Mouse (Mus musculus) megakaryocyte progenitor cell, adult 5-6 weeks (primary cell): ENCODE data around the gene Cnksr3. TPM values are rescaled to one million over a fixed set of nuclear protein-coding genes. Genes with fewer than 3 reads are reported as not detected.
A peak's percentile ranks its signal among the peaks of the same experiment; 100 is the strongest.

Experiments
- ATAC-seq: replicated peaks from 2 replicates; pipeline ENCODE4 v1.8.0; 2016; ENCODE audit warnings: mild to moderate bottlenecking, moderate TSS enrichment, inconsistent platforms; ENCODE audit not compliant: poor library complexity
- total RNA-seq, 2 experiments: library from RNA; stranded (forward) in 1 of 2; stranded (reverse) in 1 of 2; fragments of 157-497, 149-512 nt in 1 of 2; fragments of 200-1000 nt in 1 of 2; gene quantifications; 2 replicates each; pipeline versions ENCODE4 v1.2.3 to v1.2.4; 2015 to 2017

Cnksr3 gene
- total RNA-seq, 2 experiments from 2014 or later, result 5.1 to 6.5 TPM

DNA sequence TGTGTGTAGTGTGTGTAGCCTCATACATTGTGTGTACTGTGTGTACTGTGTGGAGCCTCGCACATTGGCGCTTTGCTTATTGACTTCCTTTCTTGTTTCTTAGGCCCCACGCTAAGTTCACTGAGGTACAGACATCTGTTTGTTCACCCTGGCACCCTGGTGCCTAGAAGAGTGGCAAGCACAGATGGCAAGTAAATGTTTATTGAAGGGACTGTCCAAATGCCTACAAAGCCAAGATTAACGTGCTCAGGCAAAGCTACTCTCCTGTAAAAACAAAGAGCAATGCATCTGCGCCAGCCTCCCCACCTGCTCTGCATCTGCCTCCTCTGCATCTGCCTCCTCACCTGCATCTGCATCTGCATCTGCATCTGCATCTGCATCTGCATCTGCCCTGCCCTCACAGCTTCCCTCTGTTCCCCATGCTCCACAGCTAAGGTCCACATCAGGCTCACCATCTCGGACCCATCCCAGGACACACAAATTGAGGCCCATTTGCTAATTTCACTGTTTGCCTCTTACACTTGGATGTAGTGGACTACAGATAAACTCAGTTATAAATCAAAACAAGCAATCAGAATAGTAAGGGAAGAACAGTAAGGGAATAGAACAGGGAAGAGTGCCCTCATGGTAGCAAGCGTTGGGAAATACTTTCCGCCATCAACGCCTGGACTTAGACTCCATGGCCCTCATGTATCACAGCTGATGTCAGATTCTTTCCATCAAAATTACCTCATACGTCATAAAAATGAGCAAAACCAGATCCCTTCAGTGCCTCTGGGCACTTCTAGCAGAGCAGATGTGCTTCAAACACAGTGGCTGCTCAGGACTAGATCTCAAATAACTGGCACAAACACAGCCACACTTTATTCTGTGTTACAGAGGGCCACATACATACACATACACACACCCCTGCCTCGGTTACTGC, 62.1 kb downstream of the Cnksr3 start:
- no peak for ATAC-seq

DNA sequence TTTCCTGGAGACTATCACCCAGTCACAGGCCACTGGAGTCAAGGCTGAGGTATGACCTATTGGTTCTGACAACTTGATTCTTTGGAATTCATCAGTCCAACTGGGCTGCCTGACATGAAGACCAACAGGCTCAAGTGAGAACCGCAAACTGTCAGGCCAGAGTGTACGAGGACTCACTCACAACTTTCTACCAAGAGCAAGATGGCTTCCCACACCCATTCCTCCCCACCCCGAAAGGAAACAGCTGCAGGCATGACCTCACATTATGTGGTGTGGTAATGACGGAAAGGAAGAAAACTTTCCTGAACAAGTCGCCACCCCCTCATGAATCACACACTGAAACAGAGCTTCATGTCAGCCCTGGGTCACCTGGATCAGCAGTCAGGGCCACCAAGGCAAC, 66.4 kb downstream of the Cnksr3 start:
- 0 out of 2 replicates have a peak, but pooled peaks have one; percentile 39 for ATAC-seq

DNA sequence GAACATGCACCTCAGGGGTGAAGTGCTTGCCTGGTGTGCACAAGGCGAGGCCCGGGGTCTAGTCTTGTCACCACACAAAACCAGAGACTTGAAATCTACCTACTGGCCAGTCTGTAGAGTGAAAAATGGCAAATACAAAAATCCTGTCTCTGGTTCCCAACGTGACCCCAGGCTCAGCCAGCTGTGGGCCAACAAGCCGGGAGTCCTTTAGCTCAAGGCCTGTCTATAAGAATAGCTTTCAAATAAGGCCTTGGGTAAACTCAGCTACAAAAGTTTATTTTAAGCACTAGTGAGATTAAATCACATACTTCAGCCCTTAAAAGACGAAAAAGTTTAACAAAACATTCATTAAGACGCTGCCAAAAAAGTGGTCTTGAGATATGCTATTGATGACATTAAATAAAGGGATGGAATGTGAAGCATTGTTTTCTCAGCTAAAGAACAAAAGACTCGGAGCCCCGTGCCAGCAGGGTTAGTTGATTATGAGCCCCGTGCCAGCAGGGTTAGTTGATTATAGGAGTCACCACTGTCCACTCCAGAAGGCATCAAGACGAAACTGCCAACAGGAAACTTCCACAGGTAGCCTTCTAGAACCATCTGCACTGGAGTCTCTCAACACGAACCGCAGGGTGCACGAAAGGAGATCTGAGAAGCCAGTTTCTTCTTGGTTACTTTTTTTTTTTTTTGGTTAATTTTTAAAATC, 67.8 kb downstream of the Cnksr3 start:
- ATAC-seq, result no peak

DNA sequence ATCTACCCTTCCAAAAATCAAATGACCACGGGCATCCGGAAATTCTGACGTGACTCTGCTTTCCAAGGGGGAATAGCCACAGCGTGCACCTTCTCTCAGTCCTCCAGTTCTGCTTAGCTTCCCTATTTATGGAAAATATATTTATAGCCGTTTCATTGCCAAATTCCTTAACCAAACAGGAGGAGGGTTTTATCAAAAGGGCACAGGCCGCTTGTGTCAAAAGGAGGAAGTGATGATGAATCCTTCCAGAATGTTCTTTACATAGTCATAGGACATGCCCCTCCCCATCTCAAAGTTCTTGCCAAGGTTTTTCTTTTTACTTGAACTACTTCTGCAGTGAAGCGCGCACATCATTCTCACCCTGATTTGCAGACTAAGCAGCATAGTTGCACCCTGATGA, 69.8 kb downstream of the Cnksr3 start:
- ATAC-seq, result peak; percentile 53

DNA sequence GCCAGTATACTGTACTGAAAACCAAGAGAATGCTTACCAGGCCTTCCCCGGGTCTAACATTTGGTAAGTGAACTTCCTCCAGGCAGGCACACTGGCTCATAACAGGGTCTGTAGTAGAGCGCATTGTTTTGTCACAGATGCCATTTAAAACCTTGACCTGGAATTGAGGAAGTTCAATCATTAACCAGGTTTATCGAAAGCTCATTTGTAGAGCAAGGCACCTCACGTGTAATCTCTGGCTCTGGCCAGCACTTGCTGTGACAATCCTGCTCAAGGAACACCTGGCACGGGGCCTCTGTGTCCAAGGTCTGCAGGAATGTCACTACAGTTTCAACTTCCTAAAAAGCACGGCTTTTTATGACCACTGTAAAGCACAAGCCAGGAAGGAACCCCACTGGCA, 71.8 kb downstream of the Cnksr3 start:
- ATAC-seq, result peak; percentile 37

DNA sequence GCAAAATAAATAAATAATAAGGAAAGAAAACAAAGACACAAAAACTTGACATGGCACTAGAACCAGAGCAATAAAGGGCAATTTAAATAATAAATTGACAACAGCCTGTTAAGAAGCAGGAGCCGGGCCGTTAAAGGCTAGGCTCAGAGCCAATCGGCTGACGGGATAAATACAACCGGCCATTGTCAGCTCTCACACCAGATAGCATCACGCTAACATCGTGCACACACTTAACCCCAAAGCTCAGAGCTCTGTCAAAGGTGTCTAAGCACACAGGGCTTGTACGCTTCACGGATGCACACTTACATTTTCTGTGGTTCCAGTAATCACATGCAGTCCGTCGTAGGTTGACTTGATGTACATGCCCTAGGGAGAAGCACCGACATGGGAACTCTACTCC, 74.0 kb downstream of the Cnksr3 start:
- no peak for ATAC-seq

DNA sequence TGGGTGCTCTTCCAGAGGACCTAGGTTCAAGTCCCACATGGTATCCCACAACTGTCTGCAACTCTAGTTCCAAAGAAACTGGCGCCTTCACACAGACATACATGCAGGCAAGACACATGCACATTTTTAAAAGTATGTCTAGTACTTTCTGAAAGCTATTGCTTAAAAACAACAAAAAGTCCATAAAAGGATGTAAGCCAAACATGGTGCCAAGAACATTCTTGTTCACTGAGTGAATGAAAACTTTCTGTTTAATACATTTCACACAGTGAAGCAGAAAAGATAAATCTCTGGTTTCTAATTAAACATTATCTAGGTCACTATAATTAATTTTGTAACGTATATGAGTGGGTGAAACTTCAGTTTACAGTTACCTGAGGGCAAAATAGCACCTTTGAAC, 76.3 kb downstream of the Cnksr3 start:
- ATAC-seq, result no peak

DNA sequence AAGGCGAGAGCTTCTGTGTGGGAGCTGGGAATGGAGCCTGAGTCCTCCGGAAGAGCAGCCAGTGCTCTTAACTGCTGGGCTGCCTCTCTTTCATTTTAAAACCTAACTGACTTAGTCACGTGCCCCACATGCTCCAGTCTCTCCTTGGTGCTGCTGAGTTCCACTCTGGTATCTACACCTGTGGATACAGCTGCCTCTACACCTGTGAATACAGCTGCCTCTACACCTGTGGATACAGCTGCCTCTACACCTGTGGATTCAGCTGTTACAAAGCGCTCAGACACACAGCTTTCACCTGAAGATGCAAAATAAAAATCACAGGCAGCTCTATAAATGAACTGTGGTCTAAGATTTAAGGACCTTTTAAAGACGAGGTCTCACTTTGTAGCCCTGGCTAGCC, 79.0 kb downstream of the Cnksr3 start:
- no peak for ATAC-seq

DNA sequence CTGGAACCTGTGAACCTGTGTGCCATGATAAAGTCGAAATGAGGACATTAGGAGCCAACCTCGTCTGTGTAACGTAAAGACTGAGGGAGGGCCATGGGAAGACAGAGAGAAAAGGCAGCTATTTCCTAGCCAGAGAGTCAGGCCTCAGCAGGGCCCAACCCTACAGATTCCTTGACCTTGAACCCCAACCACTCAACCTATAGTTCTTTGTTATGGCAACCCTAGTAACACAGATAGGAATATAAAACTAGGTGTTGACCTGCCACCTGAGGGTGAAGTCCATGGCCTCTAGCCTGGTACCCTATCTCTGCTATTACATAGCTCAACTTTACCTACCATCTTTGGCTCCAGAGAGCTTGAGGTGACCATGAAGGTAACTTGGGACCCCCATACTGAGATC, 80.6 kb downstream of the Cnksr3 start:
- ATAC-seq, result no peak

DNA sequence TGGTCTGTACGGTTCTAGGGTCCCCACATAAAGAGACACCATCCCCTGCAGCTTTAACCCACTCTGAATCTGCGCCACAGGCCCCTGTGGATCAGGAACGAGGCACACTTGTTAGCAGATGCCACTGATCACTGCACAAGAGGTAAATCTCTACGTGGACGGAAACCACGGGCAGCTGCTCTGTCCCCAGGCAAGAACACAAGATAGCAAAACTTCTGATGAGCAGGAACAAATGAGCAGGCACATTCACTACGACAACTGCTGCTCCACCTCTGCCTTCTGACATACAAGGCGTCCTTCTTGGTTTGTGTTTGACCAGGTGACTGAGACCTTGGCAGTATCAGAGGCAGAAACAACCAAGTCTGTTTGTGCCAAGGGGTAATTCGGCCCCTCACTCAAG, 84.2 kb downstream of the Cnksr3 start:
- no peak for ATAC-seq

DNA sequence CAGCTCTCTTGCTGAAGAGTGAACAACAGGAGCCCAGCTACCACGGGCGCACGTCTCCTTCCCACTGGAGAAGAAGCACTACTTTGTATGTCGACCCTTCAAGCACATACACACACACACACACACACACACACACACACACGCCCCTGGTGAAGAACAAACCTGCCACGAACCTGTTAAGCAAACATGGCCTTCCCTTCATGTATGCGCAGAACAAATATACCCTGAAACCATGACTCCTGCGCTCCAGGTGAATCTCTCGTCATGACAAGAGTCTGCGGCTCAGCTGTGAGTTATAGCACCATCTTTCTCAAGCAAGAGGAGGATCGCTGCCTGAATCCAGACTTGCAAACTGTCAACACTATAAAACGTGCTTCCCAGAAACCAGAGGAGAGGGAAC, 85.2 kb downstream of the Cnksr3 start:
- ATAC-seq, result no peak

DNA sequence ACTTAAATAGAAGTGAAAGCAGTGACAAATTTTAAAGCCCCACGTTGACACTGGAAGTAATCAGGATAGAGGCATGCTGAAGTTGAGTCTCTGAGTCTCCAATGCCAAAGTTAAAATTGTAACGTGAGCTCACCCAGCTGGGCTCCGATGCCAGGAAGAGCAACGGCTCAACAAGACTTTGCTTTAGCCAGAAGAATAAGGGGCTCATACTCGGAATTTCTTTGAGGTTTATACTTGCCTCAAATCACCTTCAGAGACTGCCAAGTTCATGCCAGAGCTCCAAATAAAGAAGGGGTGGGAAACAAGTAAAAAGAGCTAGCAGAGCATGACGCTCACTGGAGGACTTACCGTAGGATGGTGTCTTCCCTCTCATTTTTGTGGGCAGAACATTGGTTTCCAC, 85.8 kb downstream of the Cnksr3 start:
- no peak for ATAC-seq

DNA sequence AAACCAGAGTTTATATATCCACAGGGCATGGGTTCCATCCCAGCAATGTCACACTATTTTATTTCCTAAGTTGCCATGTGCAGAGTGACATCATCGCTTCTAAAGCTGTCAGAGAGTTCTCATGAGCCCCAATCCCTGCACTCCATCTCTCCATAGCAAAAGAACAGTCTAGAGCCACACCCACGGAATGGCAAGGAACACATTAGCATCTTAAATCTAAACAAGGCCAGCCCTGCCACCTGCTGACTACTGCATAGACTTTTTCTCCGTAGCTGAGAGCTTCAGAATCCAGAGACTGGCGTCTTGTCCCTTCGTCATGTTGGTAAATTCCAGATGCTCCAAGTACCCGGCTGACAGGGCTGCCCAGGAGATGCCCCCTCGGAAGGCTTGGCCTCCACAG, 87.0 kb downstream of the Cnksr3 start:
- ATAC-seq, result no peak

DNA sequence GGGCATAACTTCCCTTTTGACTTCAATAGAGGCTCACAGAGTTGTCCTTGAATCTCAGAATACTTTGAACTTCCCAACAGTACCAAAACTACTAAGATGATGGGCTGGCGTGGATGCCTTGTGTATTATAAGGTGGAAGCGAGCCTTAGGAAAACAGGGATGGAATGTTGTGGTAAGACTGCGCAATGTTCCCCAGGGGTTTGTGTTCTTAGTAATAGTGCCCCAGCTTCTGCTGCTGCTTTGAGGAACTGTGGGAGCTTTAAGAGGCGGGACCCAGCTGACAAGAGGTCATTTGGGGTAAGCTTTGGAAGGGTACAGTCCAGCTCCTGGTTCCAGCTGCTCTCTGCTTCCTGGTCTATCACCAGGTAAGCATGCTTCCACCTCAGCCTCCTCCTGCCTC, 89.7 kb downstream of the Cnksr3 start:
- ATAC-seq, result no peak

DNA sequence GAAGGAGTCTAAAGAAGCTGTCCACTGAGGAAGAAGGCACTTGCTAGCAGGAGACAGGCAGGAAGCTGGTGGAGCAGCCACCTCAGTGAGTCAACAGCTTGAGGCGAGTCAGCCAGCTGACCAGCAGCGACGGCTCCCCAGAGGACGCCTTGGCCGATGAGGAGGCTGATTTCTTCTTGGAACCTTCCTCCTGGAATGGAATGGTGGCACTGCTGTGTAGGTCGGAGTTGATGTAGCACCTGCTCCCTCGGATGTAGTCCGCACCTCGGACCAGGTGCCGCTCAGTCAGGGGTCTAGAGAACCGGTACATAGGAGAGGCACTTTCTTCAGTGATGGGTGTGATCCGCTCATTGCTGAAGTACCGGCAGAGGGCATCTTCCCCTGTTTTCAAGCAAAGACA, 91.8 kb downstream of the Cnksr3 start:
- ATAC-seq, result no peak

DNA sequence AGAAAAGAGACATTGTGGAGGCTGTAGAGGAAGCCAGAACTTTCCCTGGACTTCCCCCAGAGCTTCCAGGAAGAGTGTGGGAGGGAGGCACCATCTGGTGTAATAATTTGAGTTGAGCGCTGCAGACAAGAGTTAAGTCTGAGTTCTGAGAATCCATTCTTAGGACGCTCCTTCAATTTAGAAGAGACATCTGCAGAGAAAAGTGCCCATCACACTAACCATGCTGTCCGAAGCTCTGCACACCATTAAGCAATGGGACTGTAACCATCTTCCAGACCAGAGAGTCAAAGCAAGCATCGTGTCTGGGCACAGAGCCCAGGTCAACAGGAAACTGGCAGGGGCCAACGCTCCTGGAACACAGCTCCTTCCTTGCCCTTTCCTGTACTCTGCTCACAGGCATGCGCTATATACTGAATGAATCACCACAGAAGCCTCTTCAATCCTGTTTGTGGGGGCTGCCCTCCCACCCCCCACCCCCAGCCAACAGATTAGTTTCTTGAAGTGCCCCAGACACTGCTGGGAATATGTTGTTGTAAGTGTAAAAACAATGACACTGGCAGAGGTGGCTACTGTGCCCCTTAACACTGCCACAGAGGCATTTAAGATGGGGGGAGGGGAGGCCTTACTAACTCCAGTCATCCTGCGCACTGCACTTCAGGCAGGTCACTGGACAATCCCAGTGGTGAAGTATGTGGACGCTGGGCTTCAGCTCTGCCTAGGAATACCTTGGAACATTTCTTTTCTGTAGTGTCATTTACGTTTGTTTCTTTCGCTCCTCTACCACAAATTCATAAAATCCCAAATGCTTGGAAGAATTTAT, 93.6 kb downstream of the Cnksr3 start:
- peak; percentile 47 for ATAC-seq

DNA sequence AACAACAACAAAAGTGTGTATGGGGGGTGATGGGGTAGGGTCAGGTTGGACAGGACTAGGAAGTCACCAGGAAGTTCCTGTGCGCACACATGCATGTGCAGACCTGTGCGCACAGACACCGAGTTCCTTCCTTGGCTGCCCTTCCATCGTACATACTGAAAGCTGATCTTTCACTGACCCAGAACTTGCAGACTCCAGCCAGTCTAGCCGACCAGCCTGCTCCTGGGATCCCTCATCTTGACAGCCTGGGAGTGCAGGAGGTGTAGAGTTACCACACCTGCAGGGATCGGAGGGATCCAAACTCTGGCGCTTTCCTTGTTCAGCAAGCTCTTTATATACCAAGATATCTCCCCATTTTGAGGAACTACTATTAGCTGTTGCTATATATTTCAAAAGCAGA, 94.3 kb downstream of the Cnksr3 start:
- ATAC-seq, result peak; percentile 14; the same call in 1 of the 2 replicates

DNA sequence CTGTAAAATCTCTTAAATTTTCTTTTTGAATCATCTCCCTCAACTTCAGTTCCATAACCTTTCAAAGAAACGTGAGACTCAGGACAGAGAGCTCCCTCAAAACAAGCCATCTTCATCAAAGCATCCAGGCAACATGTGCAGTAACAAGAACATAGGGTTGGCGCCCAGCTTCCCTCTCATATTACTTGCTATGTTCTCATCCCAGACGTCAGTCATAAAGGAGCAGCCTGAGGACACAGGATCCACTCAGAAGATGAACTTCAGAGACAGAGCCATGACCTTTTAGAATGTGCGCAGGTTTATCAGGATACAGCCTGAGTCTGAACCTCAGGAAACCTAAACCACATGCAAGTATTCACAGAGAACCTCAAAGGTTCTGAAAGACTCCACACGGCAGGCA, 97.2 kb downstream of the Cnksr3 start:
- no peak for ATAC-seq

DNA sequence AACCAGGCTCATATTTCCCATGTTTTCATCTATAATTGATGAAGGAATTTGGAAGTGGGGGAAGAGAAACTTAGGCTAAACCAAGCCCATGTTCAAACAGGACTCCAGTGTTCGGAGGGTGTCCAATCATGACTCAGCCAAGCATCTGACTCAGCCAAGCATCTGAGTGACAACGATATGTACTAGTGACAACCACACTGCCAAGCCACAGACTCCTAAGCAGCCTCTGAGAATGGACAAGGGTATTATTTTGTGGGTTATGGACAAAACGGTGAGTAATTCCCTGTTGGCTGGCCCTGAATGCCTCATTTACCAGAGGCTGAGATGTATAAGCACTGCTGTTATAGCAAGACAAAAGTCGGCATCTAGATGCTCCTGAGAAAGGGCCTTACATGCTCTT, 98.3 kb downstream of the Cnksr3 start:
- no peak for ATAC-seq

DNA sequence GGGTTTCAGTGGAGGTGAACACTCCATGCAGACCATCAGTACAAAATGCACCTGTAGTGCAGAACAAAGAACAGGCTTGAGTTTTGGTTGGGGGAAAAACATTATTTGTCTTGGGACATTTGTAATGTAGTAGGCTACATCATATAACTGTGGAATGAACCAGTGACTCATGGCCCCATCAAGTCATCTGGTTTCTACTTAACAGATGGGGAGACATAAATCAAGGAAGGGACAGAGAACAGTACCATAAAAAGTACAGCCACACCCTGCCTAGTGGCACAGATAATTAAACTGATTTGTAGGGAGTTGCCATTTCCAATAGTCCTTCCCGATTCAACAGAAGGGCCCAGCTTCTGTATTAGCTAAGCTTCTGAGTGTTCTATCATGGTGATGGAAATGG, 98.9 kb downstream of the Cnksr3 start:
- no peak for ATAC-seq

DNA sequence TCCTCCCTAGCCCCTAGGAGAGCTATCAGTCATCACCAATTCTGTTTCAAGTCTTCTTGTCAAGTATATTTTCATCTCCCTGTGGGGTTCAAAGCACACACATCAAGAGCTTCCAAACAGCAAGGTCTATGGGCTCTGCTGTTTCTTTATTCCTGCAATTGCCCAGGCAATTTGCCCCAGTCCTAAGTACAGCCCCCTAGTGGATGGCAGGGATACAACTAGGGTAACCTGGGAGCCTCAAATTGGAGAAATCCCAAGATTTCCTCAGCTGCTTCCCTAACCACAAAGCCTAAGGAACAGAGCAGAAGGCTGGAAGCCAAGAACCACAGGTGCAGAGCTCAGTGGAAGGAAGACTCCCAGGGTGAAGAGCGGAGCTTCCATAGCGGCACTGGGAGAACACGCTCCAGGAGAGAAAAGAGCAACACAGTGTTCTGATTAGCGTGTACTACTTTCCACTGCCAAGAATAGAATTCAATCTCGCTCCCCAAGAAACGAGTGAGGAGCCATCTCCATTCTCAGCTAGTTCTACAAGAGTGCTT, 100.5 kb downstream of the Cnksr3 start:
- no peak for ATAC-seq
